Mouse (Mus musculus) bone marrow, adult 2 months (tissue): Measurements from ENCODE around the gene Ly6g6f. TPM values are rescaled to one million over a fixed set of nuclear protein-coding genes. Genes with fewer than 3 reads are reported as not detected.

Source experiments
- H3K27ac ChIP-seq: fragments of 200-500 bp; 2 replicates; pipeline ENCODE4 v1.5.1; 2012; ENCODE audit warnings: low read depth, mild to moderate bottlenecking, control low read depth, inconsistent platforms, low read length; ENCODE audit not compliant: control insufficient read depth, poor library complexity, insufficient read depth
- H3K4me1 ChIP-seq: fragments of 200-500 bp; 2 replicates; pipeline ENCODE4 v1.6.1; 2011; ENCODE audit warnings: low read length; ENCODE audit not compliant: control insufficient read depth, insufficient read depth
- H3K4me3 ChIP-seq: fragments of 200-500 bp; replicated peaks from 2 replicates; pipeline ENCODE3; 2011; ENCODE audit warnings: mild to moderate bottlenecking, low read depth, low read length, control low read depth; ENCODE audit not compliant: control insufficient read depth
- CTCF ChIP-seq: fragments of 200-500 bp; IDR thresholded peaks from 2 replicates; pipeline ENCODE4 v1.5.1; 2011; ENCODE audit warnings: low read length, control low read depth; ENCODE audit not compliant: control insufficient read depth, insufficient read depth
- POLR2A ChIP-seq: fragments of 200-500 bp; IDR thresholded peaks from 2 replicates; pipeline ENCODE4 v1.6.1; 2011; ENCODE audit warnings: low read depth, mild to moderate bottlenecking, control low read depth, low read length, borderline replicate concordance; ENCODE audit not compliant: control insufficient read depth
- WGBS: fragments of 180-500 bp; shearing (Covaris S2); methylation state at CpG from one replicate; pipeline ENCODE4 v1.1.7; 2018; 5-methylcytosine and 5-hydroxymethylcytosine counted together
- polyA plus RNA-seq: library from polyadenylated mRNA; stranded (reverse); fragments of >200 nt; gene quantifications from 2 replicates; pipeline ENCODE4 v1.2.4, GENCODE M21; 2011; ENCODE audit warnings: low replicate concordance; ENCODE audit not compliant: missing spikeins, insufficient read depth, insufficient read length

Ly6g6f gene
- polyA plus RNA-seq, 1 experiment = 53.1 TPM

- Histone ChIP-seq H3K27ac (no peak overlapping the region), H3K4me1 (peaks cover 7% of the 10 kb centered on the region), H3K4me3 (no peak overlapping the region)
- 94% methylated on average over 11 of the region's 11 CpGs for WGBS
- TF ChIP-seq CTCF = no peak
- TF ChIP-seq POLR2A = no peak
Measured at GRCm38 (mm10) chr17:35031272-35031671, 54.1 kb downstream of the Ly6g6f start.

Other genes starting within 250 kb of the Ly6g6f start
- 44.0 and 63.6 TPM in 2 replicates for gene Stk19, start 248.7 kb downstream of the Ly6g6f start, polyA plus RNA-seq
- gene Dxo, start 248.6 kb downstream of the Ly6g6f start, polyA plus RNA-seq = 52.4 and 73.3 TPM in 2 replicates
- 31.0 and 67.7 TPM in 2 replicates for gene Skiv2l, start 235.4 kb downstream of the Ly6g6f start, polyA plus RNA-seq
- 13.1 and 42.2 TPM in 2 replicates for gene Nelfe, start 235.2 kb downstream of the Ly6g6f start, polyA plus RNA-seq
- gene Cfb, start 223.1 kb downstream of the Ly6g6f start, polyA plus RNA-seq = 8.4 and 14.5 TPM in 2 replicates
- gene Zbtb12, start 206.1 kb downstream of the Ly6g6f start, polyA plus RNA-seq = 2.8 and 5.7 TPM in 2 replicates
- 2.0 TPM in 1 of 2 replicates, not detected in the other for gene Gm20547, start 203.6 kb downstream of the Ly6g6f start, polyA plus RNA-seq
- gene C2, start 187.3 kb downstream of the Ly6g6f start, polyA plus RNA-seq = 3.7 and 5.9 TPM in 2 replicates
- 60.6 and 104 TPM in 2 replicates for gene Ehmt2, start 187.1 kb downstream of the Ly6g6f start, polyA plus RNA-seq
- gene Slc44a4, start 171.1 kb downstream of the Ly6g6f start, polyA plus RNA-seq = 1.3 TPM in 1 of 2 replicates, not detected in the other
- gene Neu1, start 154.4 kb downstream of the Ly6g6f start, polyA plus RNA-seq = 18.1 and 33.6 TPM in 2 replicates
- gene Hspa1b, start 126.4 kb downstream of the Ly6g6f start, polyA plus RNA-seq = 1.3 and 5.5 TPM in 2 replicates
- gene Gm20481, start 115.7 kb downstream of the Ly6g6f start, polyA plus RNA-seq = not detected in 2 replicates
- gene Hspa1a, start 113.5 kb downstream of the Ly6g6f start, polyA plus RNA-seq = 1.9 TPM in 1 of 2 replicates, not detected in the other
- not detected in 2 replicates for gene Hspa1l, start 112.9 kb downstream of the Ly6g6f start, polyA plus RNA-seq
- 70.0 and 84.5 TPM in 2 replicates for gene Lsm2, start 103.7 kb downstream of the Ly6g6f start, polyA plus RNA-seq
- gene Vars, start 84.6 kb downstream of the Ly6g6f start, polyA plus RNA-seq = 117 and 158 TPM in 2 replicates
- 0.77 and 1.2 TPM in 2 replicates for gene Vwa7, start 69.0 kb downstream of the Ly6g6f start, polyA plus RNA-seq
- 18.9 and 31.7 TPM in 2 replicates for gene Sapcd1, start 57.6 kb downstream of the Ly6g6f start, polyA plus RNA-seq
- gene Msh5, start 38.9 kb downstream of the Ly6g6f start, polyA plus RNA-seq = 12.1 and 17.2 TPM in 2 replicates
- 76.2 and 141 TPM in 2 replicates for gene Clic1, start 35.6 kb downstream of the Ly6g6f start, polyA plus RNA-seq
- gene Ddah2, start 26.6 kb downstream of the Ly6g6f start, polyA plus RNA-seq = 12.5 and 15.2 TPM in 2 replicates
- 1.6 and 1.7 TPM in 2 replicates for gene Ly6g6c, start 20.2 kb downstream of the Ly6g6f start, polyA plus RNA-seq
- 16.5 and 35.6 TPM in 2 replicates for gene Mpig6b, start 19.4 kb downstream of the Ly6g6f start, polyA plus RNA-seq
- 1.3 TPM in 1 of 2 replicates, not detected in the other for gene Ly6g6e, start 8.7 kb downstream of the Ly6g6f start, polyA plus RNA-seq
- 9.2 and 26.2 TPM in 2 replicates for gene Ly6g6d, start 7.5 kb downstream of the Ly6g6f start, polyA plus RNA-seq
- gene Abhd16a, start 3.7 kb upstream of the Ly6g6f start, polyA plus RNA-seq = 48.7 and 73.1 TPM in 2 replicates
- gene Ly6g5c, start 22.7 kb upstream of the Ly6g6f start, polyA plus RNA-seq = not detected in 2 replicates
- gene Ly6g5b, start 29.8 kb upstream of the Ly6g6f start, polyA plus RNA-seq = 3.4 and 4.7 TPM in 2 replicates
- 29.8 and 39.0 TPM in 2 replicates for gene Gpank1, start 35.8 kb upstream of the Ly6g6f start, polyA plus RNA-seq
- 155 and 166 TPM in 2 replicates for gene Csnk2b, start 36.4 kb upstream of the Ly6g6f start, polyA plus RNA-seq
- gene D17H6S53E, start 40.8 kb upstream of the Ly6g6f start, polyA plus RNA-seq = 6.8 and 20.2 TPM in 2 replicates
- gene Apom, start 46.4 kb upstream of the Ly6g6f start, polyA plus RNA-seq = 6.0 TPM in 1 of 2 replicates, not detected in the other
- gene Bag6, start 49.6 kb upstream of the Ly6g6f start, polyA plus RNA-seq = 104 and 195 TPM in 2 replicates
- gene Prrc2a, start 79.3 kb upstream of the Ly6g6f start, polyA plus RNA-seq = 208 and 214 TPM in 2 replicates
- 48.9 and 51.7 TPM in 2 replicates for gene Aif1, start 90.5 kb upstream of the Ly6g6f start, polyA plus RNA-seq
- gene Lst1, start 102.8 kb upstream of the Ly6g6f start, polyA plus RNA-seq = 50.4 and 139 TPM in 2 replicates
- 38.6 and 66.2 TPM in 2 replicates for gene Ltb, start 108.8 kb upstream of the Ly6g6f start, polyA plus RNA-seq
- 3.2 and 7.4 TPM in 2 replicates for gene Tnf, start 116.4 kb upstream of the Ly6g6f start, polyA plus RNA-seq
- 3.5 and 4.4 TPM in 2 replicates for gene Lta, start 119.7 kb upstream of the Ly6g6f start, polyA plus RNA-seq
- gene Gm16181, start 135.2 kb upstream of the Ly6g6f start, polyA plus RNA-seq = not detected in 2 replicates
- gene Atp6v1g2, start 148.1 kb upstream of the Ly6g6f start, polyA plus RNA-seq = 4.1 and 9.9 TPM in 2 replicates
- gene Nfkbil1, start 150.2 kb upstream of the Ly6g6f start, polyA plus RNA-seq = 9.9 and 24.9 TPM in 2 replicates
- 275 and 374 TPM in 2 replicates for gene Ddx39b, start 156.1 kb upstream of the Ly6g6f start, polyA plus RNA-seq
- 399 and 727 TPM in 2 replicates for gene H2-D1, start 177.1 kb upstream of the Ly6g6f start, polyA plus RNA-seq
- gene H2-Q1, start 234.8 kb upstream of the Ly6g6f start, polyA plus RNA-seq = not detected in 2 replicates